Mouse (Mus musculus) kidney, embryonic 16.5 days (tissue): ENCODE measurements at regions not wholly inside any gene's neighbourhood (a gene's known extent, or its start where the extent isn't known, plus 50 kb on each side); places are given as distances from the start of the nearest gene placed in this dataset.
"Not testable (repeated sequence)": the region's sequence is repeated elsewhere in the genome, so short reads cannot be mapped to it uniquely, and the experiment has no call there.

Source experiments
- ATAC-seq: fragments of 200-750 bp; cut with Nextera tagmentation; 2 replicates; pipeline ENCODE4 v1.8.0; 2017; ENCODE audit warnings: moderate TSS enrichment; ENCODE audit not compliant: low FRiP score, low TSS enrichment
- H3K27ac ChIP-seq: fragments of 300-500 bp; sonication (generic); 2 replicates; pipeline ENCODE4 v1.5.1; 2014; ENCODE audit warnings: low read length
- H3K27me3 ChIP-seq: fragments of 300-500 bp; sonication (generic); 2 replicates; pipeline ENCODE4 v1.6.1; 2014; ENCODE audit warnings: low read length, control low read depth, mixed read lengths; ENCODE audit not compliant: insufficient read depth
- H3K36me3 ChIP-seq: fragments of 300-500 bp; sonication (generic); 2 replicates; pipeline ENCODE4 v1.6.1; 2014; ENCODE audit warnings: low read length, control low read depth, mixed read lengths; ENCODE audit not compliant: insufficient read depth
- H3K4me1 ChIP-seq: fragments of 300-500 bp; sonication (generic); 2 replicates; pipeline ENCODE4 v1.6.1; 2014; ENCODE audit warnings: low read length, control low read depth, mixed read lengths; ENCODE audit not compliant: insufficient read depth
- H3K4me2 ChIP-seq: fragments of 300-500 bp; sonication (generic); replicated peaks from 2 replicates; pipeline ENCODE4 v1.6.1; 2014; ENCODE audit warnings: low read depth, low read length
- H3K4me3 ChIP-seq: fragments of 300-500 bp; sonication (generic); 2 replicates; pipeline ENCODE4 v1.5.1; 2014; ENCODE audit warnings: mild to moderate bottlenecking, low read length
- H3K9ac ChIP-seq: fragments of 300-500 bp; sonication (generic); replicated peaks from 2 replicates; pipeline ENCODE4 v1.6.1; 2014; ENCODE audit warnings: low read length
- H3K9me3 ChIP-seq: fragments of 300-500 bp; sonication (generic); 2 replicates; pipeline ENCODE4 v1.6.1; 2016; ENCODE audit warnings: low read length, control low read depth
- WGBS: fragments of 180-500 bp; shearing (Covaris S2); extraction: QIAGEN DNeasy Blood & Tissue Kit; methylation state at CpG from one replicate; pipeline ENCODE4 v1.1.7; 2014; 5-methylcytosine and 5-hydroxymethylcytosine counted together

DNA sequence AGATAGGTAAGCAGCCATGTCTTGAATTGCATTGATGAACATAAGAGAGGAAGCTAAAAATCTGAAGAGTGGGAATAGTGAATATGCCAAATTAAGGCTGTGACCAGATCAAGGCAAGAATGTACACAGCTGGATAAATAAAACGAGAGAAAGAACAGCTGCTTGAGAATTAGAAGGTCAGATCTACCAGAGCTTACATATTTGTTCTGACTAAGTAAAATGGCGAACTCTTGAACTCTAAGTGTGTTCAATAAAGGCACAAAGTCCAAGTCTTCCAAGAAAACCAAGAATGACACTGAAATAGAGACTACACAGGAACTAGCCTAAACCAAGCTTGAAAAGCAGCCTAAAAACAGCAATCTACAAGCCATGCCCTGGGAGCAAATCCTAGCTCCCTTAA is 533.8 kb downstream of the Cypt12 start:
- Histone ChIP-seq H3K36me3 (no peaks in the 10 kb centered on the region), H3K4me1 (no peaks in the 10 kb centered on the region), H3K27ac (no peak overlapping the region), H3K4me2 (no peak overlapping the region), H3K9me3 (peaks cover 6% of the 10 kb centered on the region; the same call in 1 of the 2 replicates), H3K27me3 (no peaks in the 10 kb centered on the region), H3K9ac (no peak overlapping the region), H3K4me3 (no peak overlapping the region)
- 60% methylated on average over 2 of the region's 2 CpGs for WGBS
- peak; percentile 49; the same call in 1 of the 2 replicates for ATAC-seq

DNA sequence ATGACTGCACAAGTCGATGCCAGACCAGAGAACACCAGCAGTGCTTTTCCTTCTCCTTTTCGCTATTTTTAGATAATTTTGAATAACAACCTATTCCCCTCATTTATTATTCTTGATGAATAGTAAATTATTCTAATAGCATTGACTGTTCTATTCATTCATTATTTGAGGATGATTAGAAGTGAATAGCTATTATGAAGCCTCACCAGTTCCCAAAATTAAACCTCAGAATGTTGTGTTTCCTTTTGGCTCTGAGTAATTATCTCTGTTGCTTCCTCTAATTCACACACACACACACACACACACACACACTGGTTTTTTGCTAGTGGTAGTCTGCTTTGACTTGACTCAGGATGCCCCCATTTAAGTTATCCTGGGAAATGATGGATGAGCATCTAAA is 540.7 kb downstream of the Cypt12 start:
- no peak for ATAC-seq
- H3K9me3 ChIP-seq = peaks cover 6% of the 10 kb centered on the region; the same call in 1 of the 2 replicates
- no peak overlapping the region for H3K9ac ChIP-seq
- H3K4me2 ChIP-seq = no peak overlapping the region
- WGBS = 92% methylated on average over 2 of the region's 2 CpGs
- no peak overlapping the region for H3K4me3 ChIP-seq
- no peaks in the 10 kb centered on the region for H3K36me3 ChIP-seq
- H3K4me1 ChIP-seq = no peaks in the 10 kb centered on the region
- H3K27ac ChIP-seq = no peak overlapping the region
- H3K27me3 ChIP-seq = no peaks in the 10 kb centered on the region

DNA sequence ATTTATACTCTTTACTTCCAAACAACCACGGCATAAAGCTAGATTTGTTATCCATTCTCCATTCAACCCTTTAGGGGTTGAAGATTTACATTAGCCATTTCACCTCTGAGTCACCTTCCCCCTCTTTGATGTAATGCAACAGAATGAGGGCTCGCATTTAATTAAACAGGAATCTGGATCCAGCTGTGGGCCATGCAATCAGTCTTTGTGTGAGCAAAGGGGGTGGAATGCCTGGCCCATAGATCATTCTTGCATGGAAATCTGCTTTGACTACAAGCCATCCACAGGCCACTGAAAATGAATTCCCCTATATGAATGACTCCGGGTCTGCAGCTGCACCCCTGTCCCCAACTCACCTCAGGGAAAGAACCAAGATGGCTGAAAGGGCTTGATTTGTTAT is 574.4 kb downstream of the Cypt12 start:
- H3K4me1 ChIP-seq = no peaks in the 10 kb centered on the region
- ATAC-seq = peak; percentile 51; the same call in 1 of the 2 replicates

DNA sequence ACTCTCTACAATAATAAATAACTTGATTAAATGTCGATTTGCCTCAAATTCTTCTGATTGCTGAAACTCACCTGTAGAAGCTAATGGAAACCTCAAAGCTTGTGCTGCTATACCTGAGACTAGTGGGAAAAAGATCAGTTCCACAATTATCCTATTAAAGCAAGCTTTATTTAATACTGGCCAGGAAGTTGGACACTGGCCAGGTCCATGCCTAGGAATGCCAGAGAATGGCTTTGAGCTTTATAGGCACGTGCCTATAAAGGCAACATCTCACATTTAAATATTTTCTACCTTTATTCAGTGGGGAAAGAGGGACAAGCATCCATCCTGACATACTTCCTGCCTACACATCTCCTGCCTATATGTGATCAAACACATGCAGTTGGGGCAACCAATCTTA is 575.8 kb downstream of the Cypt12 start:
- no peak for ATAC-seq
- Histone ChIP-seq H3K4me3 (no peak overlapping the region), H3K4me1 (no peaks in the 10 kb centered on the region), H3K9ac (no peak overlapping the region), H3K36me3 (no peaks in the 10 kb centered on the region), H3K27me3 (no peaks in the 10 kb centered on the region), H3K4me2 (no peak overlapping the region), H3K27ac (no peak overlapping the region), H3K9me3 (no peaks in the 10 kb centered on the region)
- WGBS = 67% methylated on average over 2 of the region's 2 CpGs

More for the DNA sequence above, 574.4 kb downstream of the Cypt12 start:
- Histone ChIP-seq H3K27me3 (no peaks in the 10 kb centered on the region), H3K9me3 (no peaks in the 10 kb centered on the region), H3K27ac (no peak overlapping the region), H3K36me3 (no peaks in the 10 kb centered on the region), H3K4me2 (no peak overlapping the region), H3K9ac (no peak overlapping the region), H3K4me3 (no peak overlapping the region)
- WGBS = 21% methylated on average over 3 of the region's 3 CpGs

DNA sequence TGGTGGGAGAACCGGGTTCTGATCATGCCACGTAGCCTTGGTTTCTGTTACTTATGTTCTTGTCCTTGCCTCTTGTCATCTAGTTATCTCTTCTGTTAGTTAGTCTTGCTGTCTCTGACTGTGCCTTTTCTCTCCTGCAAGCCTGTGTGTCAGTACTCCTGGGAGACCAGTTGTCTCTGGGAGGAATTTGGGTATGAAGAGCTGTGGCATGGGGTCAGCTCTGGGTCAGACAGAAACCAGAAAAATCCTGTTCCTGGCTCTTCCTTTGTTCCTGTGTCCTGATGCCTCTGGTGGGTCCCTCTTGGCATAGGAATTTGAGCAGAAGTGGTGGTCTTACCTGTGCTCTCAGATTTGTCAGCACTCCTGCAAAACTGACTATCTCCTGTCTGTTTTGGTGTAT is 609.0 kb downstream of the Cypt12 start:
- no peak overlapping the region for H3K9ac ChIP-seq
- no peaks in the 10 kb centered on the region for H3K36me3 ChIP-seq

DNA sequence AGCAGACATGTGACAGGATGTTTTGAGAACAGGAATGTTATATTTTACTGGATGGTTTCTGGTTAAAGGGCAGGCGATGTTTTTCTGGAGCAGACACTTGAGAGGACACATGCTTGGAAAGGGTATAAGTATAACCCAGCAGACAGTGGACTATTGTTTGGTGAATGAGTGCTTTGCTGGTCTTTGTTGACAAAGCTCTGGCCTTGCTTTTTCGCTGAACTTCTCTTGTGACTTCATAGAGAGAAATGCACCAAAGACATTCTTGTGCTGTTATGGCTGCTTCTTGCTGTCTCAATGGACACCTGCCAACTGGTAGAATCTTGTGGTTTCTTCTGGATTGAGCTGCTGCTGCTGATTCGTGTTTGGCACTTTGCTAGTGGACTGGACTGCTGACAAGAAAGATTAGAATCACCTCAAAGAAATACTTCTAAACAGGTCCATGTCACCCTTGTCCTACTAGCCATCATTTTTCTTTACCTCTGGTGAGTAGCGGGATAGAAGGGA is 612.1 kb downstream of the Cypt12 start:
- no peak overlapping the region for H3K4me3 ChIP-seq
- ATAC-seq = no peak
- no peak overlapping the region for H3K27ac ChIP-seq
- H3K36me3 ChIP-seq = no peaks in the 10 kb centered on the region
- H3K27me3 ChIP-seq = no peaks in the 10 kb centered on the region
- H3K9me3 ChIP-seq = no peaks in the 10 kb centered on the region
- WGBS = 66% methylated on average over 4 of the region's 4 CpGs
- no peaks in the 10 kb centered on the region for H3K4me1 ChIP-seq
- no peak overlapping the region for H3K4me2 ChIP-seq
- no peak overlapping the region for H3K9ac ChIP-seq

More for the DNA sequence above, 609.0 kb downstream of the Cypt12 start:
- no peak for ATAC-seq
- H3K4me3 ChIP-seq = no peak overlapping the region
- H3K4me1 ChIP-seq = no peaks in the 10 kb centered on the region
- H3K4me2 ChIP-seq = no peak overlapping the region
- no peaks in the 10 kb centered on the region for H3K9me3 ChIP-seq
- 96% methylated on average over 2 of the region's 2 CpGs for WGBS
- no peak overlapping the region for H3K27ac ChIP-seq
- no peaks in the 10 kb centered on the region for H3K27me3 ChIP-seq

DNA sequence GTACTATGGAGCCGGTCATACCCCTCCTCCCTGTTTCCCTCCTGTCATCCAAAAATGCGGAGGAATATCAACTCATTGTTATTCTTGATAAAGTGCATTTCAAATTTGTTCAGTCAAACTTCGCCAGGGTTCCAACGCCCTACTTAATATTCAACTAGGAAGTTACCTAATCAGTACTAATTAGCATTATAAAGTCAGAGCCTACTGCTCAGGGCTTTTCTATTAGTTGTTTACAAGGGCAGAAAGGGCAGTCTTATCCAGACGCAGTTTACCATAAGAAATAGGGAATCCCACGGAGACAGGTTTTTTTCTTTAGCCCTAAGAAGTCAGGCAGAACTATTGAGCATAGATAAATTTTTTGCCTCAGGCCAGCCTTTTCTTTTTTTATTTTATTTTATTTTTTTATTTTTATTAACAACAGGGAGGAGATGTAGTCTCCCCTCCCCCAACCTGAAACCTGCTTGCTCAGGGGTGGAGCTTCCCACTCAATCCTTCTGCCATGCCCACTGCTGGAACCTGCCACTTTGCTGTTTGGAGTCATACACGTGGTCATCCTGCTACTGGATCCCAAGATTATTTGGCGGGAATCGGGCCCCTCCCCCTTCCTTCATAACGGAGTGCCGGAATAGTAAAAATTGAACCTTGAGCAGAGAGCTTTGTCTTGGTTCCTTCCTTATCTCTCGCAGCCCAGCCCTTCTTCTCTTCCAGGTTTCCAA is 632.9 kb downstream of the Cypt12 start:
- not testable (repeated sequence) for H3K4me1 ChIP-seq, H3K4me2 ChIP-seq, ATAC-seq, H3K27ac ChIP-seq, H3K4me3 ChIP-seq, H3K9ac ChIP-seq, H3K36me3 ChIP-seq, H3K9me3 ChIP-seq, H3K27me3 ChIP-seq
- WGBS = 68% methylated on average over 12 of the region's 12 CpGs

DNA sequence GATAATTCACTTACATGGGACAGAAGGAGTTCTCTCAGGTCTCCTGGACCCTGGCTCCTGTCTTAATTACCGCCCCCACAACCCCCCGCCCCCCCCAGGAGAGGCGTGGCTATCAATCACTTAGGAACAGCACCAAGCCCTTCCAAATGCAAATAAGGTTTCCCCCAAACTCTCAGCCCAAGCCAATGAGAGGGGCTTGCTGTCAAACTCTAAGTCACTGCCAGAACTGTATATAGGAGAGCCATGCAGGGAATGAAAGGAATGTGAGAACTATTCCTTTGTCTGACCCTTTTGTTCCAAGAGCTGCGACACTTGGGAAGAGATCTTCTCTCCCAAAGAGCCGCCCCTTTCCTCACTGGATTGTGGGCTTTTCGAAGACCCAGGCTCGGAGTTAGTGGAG is 672.4 kb downstream of the Cypt12 start:
- ATAC-seq = no peak
- H3K4me2 ChIP-seq = no peak overlapping the region
- H3K4me1 ChIP-seq = peaks cover 21% of the 10 kb centered on the region
- 35% methylated on average over 7 of the region's 7 CpGs for WGBS
- no peaks in the 10 kb centered on the region for H3K36me3 ChIP-seq
- no peaks in the 10 kb centered on the region for H3K27me3 ChIP-seq
- H3K27ac ChIP-seq = no peak overlapping the region
- no peak overlapping the region for H3K9ac ChIP-seq
- H3K9me3 ChIP-seq = no peaks in the 10 kb centered on the region
- H3K4me3 ChIP-seq = no peak overlapping the region

DNA sequence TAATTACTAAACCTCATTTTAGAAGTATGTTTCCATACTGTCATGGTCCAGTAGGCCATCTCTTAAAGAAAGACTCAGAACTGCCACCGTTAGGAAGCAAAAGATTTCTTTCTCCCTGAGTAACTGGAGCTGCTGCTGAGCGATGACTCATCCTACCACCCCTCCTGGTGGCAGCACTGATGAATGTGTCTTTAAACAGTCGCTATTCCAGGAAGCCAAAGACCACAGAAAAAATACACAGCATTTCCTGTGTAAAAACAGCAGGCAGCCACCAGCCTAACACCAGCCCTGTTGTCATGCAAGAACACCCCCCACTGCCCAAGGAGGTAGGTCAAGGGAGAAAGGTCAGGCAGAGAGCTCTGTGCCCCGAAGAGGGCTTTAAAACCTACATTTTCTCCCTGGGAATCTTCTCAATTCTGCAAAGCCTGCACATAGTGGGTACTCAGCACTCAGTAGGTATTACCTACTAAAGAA is 675.7 kb downstream of the Cypt12 start:
- 2% methylated on average over 4 of the region's 4 CpGs for WGBS
- Histone ChIP-seq H3K4me1 (peaks cover 28% of the 10 kb centered on the region), H3K4me3 (no peak overlapping the region), H3K27me3 (no peaks in the 10 kb centered on the region), H3K9me3 (no peaks in the 10 kb centered on the region), H3K4me2 (peak overlapping the region; percentile 65), H3K9ac (peak overlapping the region; percentile 54; the same call in 1 of the 2 replicates), H3K27ac (peak overlapping the region; percentile 89), H3K36me3 (no peaks in the 10 kb centered on the region)
- peak; percentile 89 for ATAC-seq

DNA sequence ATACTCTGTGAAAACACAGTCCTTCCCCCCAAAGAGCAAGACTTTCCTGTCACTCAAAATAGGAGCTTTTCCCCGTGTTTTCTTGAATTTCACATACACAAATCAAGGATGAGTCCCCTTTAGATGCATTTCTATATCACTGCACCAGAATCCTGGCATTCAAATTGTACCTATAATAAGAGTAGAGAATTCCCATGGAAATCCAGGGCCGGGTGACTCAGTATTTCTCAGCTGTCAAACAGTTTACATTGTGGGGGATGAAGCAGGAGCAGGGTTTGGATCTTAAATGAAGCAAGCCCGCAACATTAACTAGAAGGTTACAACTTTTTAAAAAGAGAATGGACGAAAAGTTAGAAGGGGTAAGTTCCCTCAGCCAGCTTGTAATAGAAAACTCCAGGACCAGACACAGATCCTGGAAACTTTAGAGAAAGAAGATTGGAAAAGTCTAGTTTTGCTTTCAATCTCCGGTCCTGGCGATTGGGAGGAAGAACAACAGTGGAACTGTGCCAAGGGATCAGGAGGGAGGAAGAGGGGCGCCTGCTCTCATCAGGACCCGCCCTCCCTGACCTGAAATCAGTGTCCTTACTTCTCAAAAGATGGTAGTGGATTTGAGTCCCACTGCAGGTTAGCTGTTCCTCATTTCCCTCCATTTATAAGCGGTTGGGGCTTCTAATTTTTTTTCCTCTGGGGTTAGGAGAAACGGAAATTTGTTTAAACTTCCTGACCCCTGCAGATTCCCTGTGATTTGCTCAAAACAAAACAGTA is 676.4 kb downstream of the Cypt12 start:
- Histone ChIP-seq H3K27me3 (no peaks in the 10 kb centered on the region), H3K4me2 (peak overlapping the region; percentile 65), H3K4me1 (peaks cover 28% of the 10 kb centered on the region), H3K9ac (peak overlapping the region; percentile 54), H3K36me3 (no peaks in the 10 kb centered on the region), H3K27ac (peak overlapping the region; percentile 89), H3K4me3 (peak overlapping the region; percentile 44), H3K9me3 (no peaks in the 10 kb centered on the region)
- WGBS = 9% methylated on average over 10 of the region's 10 CpGs
- ATAC-seq = peak; percentile 32; the same call in 1 of the 2 replicates
